Mouse (Mus musculus): ENCODE measurements around the gene Fgfrl1. TPM values are rescaled to one million over a fixed set of nuclear protein-coding genes. Genes with fewer than 3 reads are reported as not detected.

The Fgfrl1 gene
- polyA plus RNA-seq (2015; fragmentation: Nextera tagmentation; extraction: Ambion mirVana) = 25.9 and 26.4 TPM in 2 replicates

- H3K9ac ChIP-seq = 0 out of 2 replicates have a peak within 1 kb of the TSS, but pooled peaks have one; percentile 12
- no peaks in the 10 kb centered on the region for H3K27me3 ChIP-seq (replicated peaks)
- peak within 1 kb of the TSS; percentile 75 for H3K4me2 ChIP-seq
- H3K9me3 ChIP-seq = no peaks in the 10 kb centered on the region
- ATAC-seq (ENCODE audit: insufficient read depth, low FRiP score, low read depth) = peak; percentile 3; the same call in 1 of the 2 replicates
- H3K27ac ChIP-seq = no peak within 1 kb of the TSS
- 3% methylated on average over 15 of the region's 18 CpGs for WGBS
- H3K4me1 ChIP-seq = peaks cover 26% of the 10 kb centered on the region
- H3K36me3 ChIP-seq = no peaks in the 10 kb centered on the region
- peak within 1 kb of the TSS; percentile 75 for H3K4me3 ChIP-seq (replicated peaks)
Observed at GRCm38 (mm10) chr5:108692271-108692670, at the start of gene Fgfrl1. Gene Fgfrl1 (plus strand): TSS chr5:108692382.

DNA sequence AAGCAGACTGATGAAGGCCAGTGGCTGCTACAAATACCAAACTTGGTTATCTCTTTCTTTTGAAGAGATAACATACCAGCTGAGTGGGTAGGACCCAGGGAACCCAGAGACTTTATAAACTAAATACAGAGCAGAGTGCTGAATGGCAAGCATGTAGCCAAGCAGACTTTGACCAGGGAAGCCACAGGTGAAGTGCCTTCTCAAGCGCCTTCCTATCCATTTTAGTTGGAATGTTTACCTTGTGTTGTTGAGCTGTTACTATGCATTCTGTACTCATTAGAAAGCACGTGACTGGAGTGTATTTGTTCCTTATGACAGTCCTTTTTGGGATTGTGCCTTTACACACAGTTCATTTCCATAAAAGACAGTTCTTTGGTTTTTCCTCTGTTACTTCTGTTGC, 48.5 kb upstream of the Fgfrl1 start:
- H3K4me2 ChIP-seq = no peak overlapping the region
- no peak for ATAC-seq (ENCODE audit: insufficient read depth, low FRiP score, low read depth)
- no peaks in the 10 kb centered on the region for H3K27me3 ChIP-seq (replicated peaks)
- no peaks in the 10 kb centered on the region for H3K4me1 ChIP-seq
- no peak overlapping the region for H3K27ac ChIP-seq
- H3K4me3 ChIP-seq (replicated peaks) = no peak overlapping the region
- no peaks in the 10 kb centered on the region for H3K9me3 ChIP-seq
- no peak overlapping the region for H3K9ac ChIP-seq
- WGBS = 69% methylated on average over 2 of the region's 2 CpGs
- peaks cover 10% of the 10 kb centered on the region for H3K36me3 ChIP-seq

- Histone ChIP-seq H3K4me3 (replicated peaks) (no peak overlapping the region), H3K27me3 (replicated peaks) (no peaks in the 10 kb centered on the region), H3K9me3 (no peaks in the 10 kb centered on the region), H3K9ac (no peak overlapping the region), H3K27ac (no peak overlapping the region), H3K4me1 (no peaks in the 10 kb centered on the region), H3K4me2 (no peak overlapping the region), H3K36me3 (peaks cover 10% of the 10 kb centered on the region)
- WGBS = 92% methylated on average over 9 of the region's 9 CpGs
- no peak for ATAC-seq (ENCODE audit: insufficient read depth, low FRiP score, low read depth)
Observed at GRCm38 (mm10) chr5:108645651-108646342, 46.4 kb upstream of the Fgfrl1 start.

DNA sequence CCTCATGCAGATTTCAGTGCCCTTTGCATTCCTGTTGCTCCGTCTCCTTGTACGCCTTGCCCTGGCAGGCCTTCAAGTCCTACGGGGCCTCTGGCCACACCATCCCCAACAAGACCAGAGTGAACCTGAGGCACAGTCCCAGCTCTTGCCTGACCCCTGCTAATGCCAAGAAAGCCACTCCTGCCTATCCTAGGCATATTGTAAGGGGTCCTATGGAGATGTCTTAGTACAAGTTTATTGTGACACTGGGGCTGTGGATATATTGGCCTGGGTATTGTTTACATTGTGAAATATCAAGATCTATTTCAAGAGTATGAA, 45.9 kb upstream of the Fgfrl1 start:
- H3K4me3 ChIP-seq (replicated peaks) = no peak overlapping the region
- H3K9me3 ChIP-seq = no peaks in the 10 kb centered on the region
- peaks cover 10% of the 10 kb centered on the region for H3K36me3 ChIP-seq
- H3K4me2 ChIP-seq = no peak overlapping the region
- no peak overlapping the region for H3K9ac ChIP-seq
- H3K4me1 ChIP-seq = no peaks in the 10 kb centered on the region
- H3K27me3 ChIP-seq (replicated peaks) = no peaks in the 10 kb centered on the region
- 95% methylated on average over 3 of the region's 3 CpGs for WGBS
- no peak overlapping the region for H3K27ac ChIP-seq
- ATAC-seq (ENCODE audit: insufficient read depth, low FRiP score, low read depth) = no peak

- peaks cover 10% of the 10 kb centered on the region for H3K36me3 ChIP-seq
- no peak overlapping the region for H3K27ac ChIP-seq
- no peak for ATAC-seq (ENCODE audit: insufficient read depth, low FRiP score, low read depth)
- H3K4me3 ChIP-seq (replicated peaks) = no peak overlapping the region
- H3K27me3 ChIP-seq (replicated peaks) = no peaks in the 10 kb centered on the region
- no peak overlapping the region for H3K9ac ChIP-seq
- H3K9me3 ChIP-seq = no peaks in the 10 kb centered on the region
- H3K4me2 ChIP-seq = no peak overlapping the region
- WGBS = 84% methylated on average over 2 of the region's 2 CpGs
- no peaks in the 10 kb centered on the region for H3K4me1 ChIP-seq
Observed at GRCm38 (mm10) chr5:108647311-108647710, 44.9 kb upstream of the Fgfrl1 start.

DNA sequence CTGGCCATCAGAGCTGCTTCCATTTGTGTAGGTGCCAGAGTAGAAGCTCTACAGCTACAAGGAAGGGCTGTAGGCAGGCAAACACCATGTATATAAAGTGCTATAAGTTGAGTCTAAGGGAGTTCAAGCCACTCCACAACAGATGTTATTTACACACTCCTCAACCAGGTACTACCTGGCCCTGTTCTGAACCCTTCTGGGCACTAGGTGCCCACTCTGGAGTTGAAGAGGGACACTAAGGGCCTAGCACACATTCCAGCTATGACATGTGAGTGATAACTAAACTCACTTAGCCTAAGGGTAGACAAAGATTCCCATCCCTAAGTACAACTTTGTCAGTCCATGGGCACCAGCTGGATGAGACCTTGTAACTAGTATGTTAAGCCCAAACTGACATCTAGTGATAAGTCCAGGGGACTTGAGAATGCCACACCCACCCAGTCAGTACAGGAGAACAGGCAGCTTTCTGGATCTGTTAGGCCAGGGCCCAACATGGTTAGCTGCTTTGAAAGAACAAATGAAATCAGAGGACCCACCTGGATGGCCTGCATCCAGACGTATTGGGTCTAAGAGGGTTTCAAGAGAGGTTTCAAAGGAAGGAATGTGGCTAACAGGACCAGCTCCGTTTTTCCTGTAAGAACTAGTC, 44.2 kb upstream of the Fgfrl1 start:
- H3K36me3 ChIP-seq = peaks cover 14% of the 10 kb centered on the region

DNA sequence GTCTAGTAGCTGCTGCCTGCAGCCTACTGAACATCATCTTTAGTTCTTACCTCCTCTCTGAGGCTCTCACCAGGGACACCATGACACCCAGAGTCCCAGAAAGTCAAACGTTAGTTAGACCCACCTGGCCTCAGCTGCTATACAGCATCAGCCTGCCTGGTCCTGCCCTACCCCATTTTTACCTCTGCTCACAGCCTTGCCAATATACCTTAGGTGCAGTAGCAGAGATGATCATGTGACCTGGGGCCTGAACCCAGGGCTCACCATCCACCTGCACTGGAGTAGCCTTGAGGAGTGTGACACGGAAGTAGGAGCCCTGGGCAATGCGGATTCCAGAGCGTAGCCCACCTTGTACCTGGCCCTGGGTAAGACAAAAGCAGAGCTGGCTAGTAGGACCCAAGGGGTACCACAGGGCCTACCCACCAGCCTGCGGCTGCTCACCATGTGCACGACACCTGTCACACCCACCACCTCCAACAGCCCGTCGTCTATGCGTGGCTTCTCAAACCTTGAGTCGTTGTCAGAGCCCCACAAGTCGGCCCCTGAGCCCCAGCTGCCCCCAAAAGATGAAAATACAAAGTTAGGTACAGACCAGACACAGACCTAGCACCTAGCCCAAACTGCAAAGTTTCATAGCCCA, 43.1 kb upstream of the Fgfrl1 start:
- Histone ChIP-seq H3K27me3 (replicated peaks) (no peaks in the 10 kb centered on the region), H3K27ac (no peak overlapping the region), H3K9ac (no peak overlapping the region), H3K9me3 (no peaks in the 10 kb centered on the region), H3K4me2 (no peak overlapping the region), H3K36me3 (peaks cover 22% of the 10 kb centered on the region), H3K4me3 (replicated peaks) (no peak overlapping the region), H3K4me1 (no peaks in the 10 kb centered on the region)
- ATAC-seq (ENCODE audit: insufficient read depth, low FRiP score, low read depth) = no peak
- WGBS = 87% methylated on average over 11 of the region's 11 CpGs

More for the DNA sequence above, 44.2 kb upstream of the Fgfrl1 start:
- H3K4me1 ChIP-seq = no peaks in the 10 kb centered on the region
- H3K9me3 ChIP-seq = no peaks in the 10 kb centered on the region
- no peaks in the 10 kb centered on the region for H3K27me3 ChIP-seq (replicated peaks)
- no peak overlapping the region for H3K27ac ChIP-seq
- H3K4me2 ChIP-seq = no peak overlapping the region
- no peak for ATAC-seq (ENCODE audit: insufficient read depth, low FRiP score, low read depth)
- no peak overlapping the region for H3K9ac ChIP-seq
- H3K4me3 ChIP-seq (replicated peaks) = no peak overlapping the region
- 84% methylated on average over 2 of the region's 2 CpGs for WGBS

GRCm38 (mm10) chr5:108650341-108650740, 41.8 kb upstream of the Fgfrl1 start:
- no peak overlapping the region for H3K4me3 ChIP-seq (replicated peaks)
- H3K4me1 ChIP-seq = no peaks in the 10 kb centered on the region
- peaks cover 30% of the 10 kb centered on the region for H3K36me3 ChIP-seq
- no peak overlapping the region for H3K27ac ChIP-seq
- H3K4me2 ChIP-seq = no peak overlapping the region
- 93% methylated on average over 7 of the region's 7 CpGs for WGBS
- H3K27me3 ChIP-seq (replicated peaks) = no peaks in the 10 kb centered on the region
- H3K9ac ChIP-seq = no peak overlapping the region
- no peak for ATAC-seq (ENCODE audit: insufficient read depth, low FRiP score, low read depth)
- no peaks in the 10 kb centered on the region for H3K9me3 ChIP-seq

GRCm38 (mm10) chr5:108651136-108651720, 41.0 kb upstream of the Fgfrl1 start:
- no peak for ATAC-seq (ENCODE audit: insufficient read depth, low FRiP score, low read depth)
- WGBS = 77% methylated on average over 5 of the region's 5 CpGs
- Histone ChIP-seq H3K9me3 (no peaks in the 10 kb centered on the region), H3K4me1 (no peaks in the 10 kb centered on the region), H3K27me3 (replicated peaks) (no peaks in the 10 kb centered on the region), H3K4me3 (replicated peaks) (no peak overlapping the region), H3K9ac (no peak overlapping the region), H3K4me2 (no peak overlapping the region), H3K36me3 (peaks cover 38% of the 10 kb centered on the region), H3K27ac (no peak overlapping the region)

- H3K27me3 ChIP-seq (replicated peaks) = no peaks in the 10 kb centered on the region
- H3K4me2 ChIP-seq = no peak overlapping the region
- H3K9me3 ChIP-seq = no peaks in the 10 kb centered on the region
- peaks cover 38% of the 10 kb centered on the region for H3K36me3 ChIP-seq
- WGBS = 53% methylated on average over 1 of the region's 1 CpGs
- no peaks in the 10 kb centered on the region for H3K4me1 ChIP-seq
- peak; percentile 8; the same call in 1 of the 2 replicates for ATAC-seq (ENCODE audit: insufficient read depth, low FRiP score, low read depth)
- no peak overlapping the region for H3K4me3 ChIP-seq (replicated peaks)
- H3K9ac ChIP-seq = no peak overlapping the region
- no peak overlapping the region for H3K27ac ChIP-seq
Observed at GRCm38 (mm10) chr5:108651823-108652222, 40.4 kb upstream of the Fgfrl1 start.

- Histone ChIP-seq H3K27ac (no peak overlapping the region), H3K4me3 (replicated peaks) (no peak overlapping the region), H3K36me3 (peaks cover 38% of the 10 kb centered on the region), H3K9me3 (no peaks in the 10 kb centered on the region), H3K4me2 (no peak overlapping the region), H3K4me1 (no peaks in the 10 kb centered on the region), H3K9ac (no peak overlapping the region), H3K27me3 (replicated peaks) (no peaks in the 10 kb centered on the region)
- ATAC-seq (ENCODE audit: insufficient read depth, low FRiP score, low read depth) = no peak
- WGBS = 86% methylated on average over 6 of the region's 6 CpGs
Observed at GRCm38 (mm10) chr5:108653341-108653740, 38.8 kb upstream of the Fgfrl1 start.

DNA sequence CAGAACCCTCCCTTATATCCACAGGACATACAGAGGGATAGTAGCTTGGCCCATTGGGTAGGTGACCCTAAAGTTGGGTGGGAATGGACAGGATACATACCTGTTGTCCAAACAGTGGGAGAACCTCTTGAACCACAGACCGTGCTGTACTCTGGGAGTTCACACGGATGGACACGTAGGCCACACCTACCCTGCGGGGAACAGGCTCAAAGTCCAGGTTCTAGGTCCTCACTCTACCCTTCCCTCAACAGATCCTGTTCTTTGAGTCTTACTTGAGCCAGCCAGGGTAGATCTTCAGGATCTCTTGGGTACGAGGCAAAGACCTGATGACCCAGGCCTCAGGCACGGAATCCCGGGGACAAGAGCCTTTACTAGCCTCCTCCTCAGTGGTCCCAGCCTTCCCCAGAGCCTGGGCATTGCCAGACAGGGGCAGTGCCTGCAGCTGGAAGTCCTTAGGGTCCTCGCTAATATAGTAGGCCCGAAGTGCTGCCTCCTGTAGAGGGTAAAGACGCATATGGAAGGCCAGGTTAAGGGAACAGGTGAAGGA, 37.7 kb upstream of the Fgfrl1 start:
- ATAC-seq (ENCODE audit: insufficient read depth, low FRiP score, low read depth) = no peak
- Histone ChIP-seq H3K4me2 (no peak overlapping the region), H3K36me3 (peaks cover 37% of the 10 kb centered on the region), H3K9ac (no peak overlapping the region), H3K4me3 (replicated peaks) (no peak overlapping the region), H3K9me3 (no peaks in the 10 kb centered on the region), H3K27ac (no peak overlapping the region), H3K4me1 (peaks cover 3% of the 10 kb centered on the region), H3K27me3 (replicated peaks) (no peaks in the 10 kb centered on the region)
- 94% methylated on average over 10 of the region's 10 CpGs for WGBS

All from stomach, embryonic 15.5 days (tissue).